Mouse (Mus musculus): ENCODE measurements around the gene Magohb.
"Not testable (repeated sequence)": the region's sequence is repeated elsewhere in the genome, so short reads cannot be mapped to it uniquely, and the experiment has no call there.

Gene Magohb

GRCm38 (mm10) chr6:131292991-131293788 lies at the start of gene Magohb:
Magohb (minus strand) TSS chr6:131293244.
- DNase-seq, result peak; percentile 62 to 69

- DNase-seq, result no peak
These were observed 47.0 kb upstream of the Magohb start for GRCm38 (mm10) chr6:131340082-131340481.

GRCm38 (mm10) chr6:131339309-131339708 lies 46.3 kb upstream of the Magohb start:
- no peak for DNase-seq

- DNase-seq, result no peak
These were observed 45.7 kb upstream of the Magohb start for GRCm38 (mm10) chr6:131338787-131339186.

GRCm38 (mm10) chr6:131327076-131327475 lies 34.0 kb upstream of the Magohb start:
- DNase-seq, result no peak

- no peak for DNase-seq
These were observed 29.0 kb upstream of the Magohb start for GRCm38 (mm10) chr6:131321854-131322639.

GRCm38 (mm10) chr6:131316155-131317101 lies 23.4 kb upstream of the Magohb start:
- no peak for DNase-seq

GRCm38 (mm10) chr6:131308031-131308430 lies 15.0 kb upstream of the Magohb start:
- DNase-seq, result no peak

- no peak for DNase-seq
These were observed 11.7 kb upstream of the Magohb start for GRCm38 (mm10) chr6:131304776-131305175.

GRCm38 (mm10) chr6:131298531-131298930 lies 5.5 kb upstream of the Magohb start:
- no peak for DNase-seq

GRCm38 (mm10) chr6:131294435-131295112 lies 1.5 kb upstream of the Magohb start:
- DNase-seq, result no peak

GRCm38 (mm10) chr6:131293916-131294315 lies 872 bp upstream of the Magohb start:
- DNase-seq, result no peak

GRCm38 (mm10) chr6:131292276-131292990 lies 611 bp downstream of the Magohb start:
- DNase-seq, result peak in 1 of 2 experiments; percentile 5

- DNase-seq, result no peak
These were observed 2.6 kb downstream of the Magohb start for GRCm38 (mm10) chr6:131290430-131290829.

- DNase-seq, result not testable (repeated sequence)
These were observed 14.9 kb downstream of the Magohb start for GRCm38 (mm10) chr6:131278160-131278559.

GRCm38 (mm10) chr6:131276659-131277058 lies 16.4 kb downstream of the Magohb start:
- DNase-seq, result no peak

GRCm38 (mm10) chr6:131272311-131272710 lies 20.7 kb downstream of the Magohb start:
- DNase-seq, result no peak

GRCm38 (mm10) chr6:131270312-131270711 lies 22.7 kb downstream of the Magohb start:
- DNase-seq, result no peak

- no peak for DNase-seq
These were observed 23.4 kb downstream of the Magohb start for GRCm38 (mm10) chr6:131269599-131269998.

- DNase-seq, result no peak
These were observed 28.9 kb downstream of the Magohb start for GRCm38 (mm10) chr6:131264175-131264574.

GRCm38 (mm10) chr6:131262778-131263177 lies 30.3 kb downstream of the Magohb start:
- DNase-seq, result no peak

Data from thymus, adult 18-20 months (tissue).